Mouse (Mus musculus) lung, postnatal 0 days (tissue): ENCODE results near the gene Rgs2.

Experiments used
- CTCF ChIP-seq: IDR thresholded peaks from 2 replicates; pipeline ENCODE4 v1.5.1; 2016; ENCODE audit warnings: antibody characterized with exemption, mild to moderate bottlenecking
- EP300 ChIP-seq: IDR thresholded peaks from 2 replicates; pipeline ENCODE4 v1.6.1; 2016; ENCODE audit warnings: antibody characterized with exemption, mild to moderate bottlenecking, control low read depth

DNA sequence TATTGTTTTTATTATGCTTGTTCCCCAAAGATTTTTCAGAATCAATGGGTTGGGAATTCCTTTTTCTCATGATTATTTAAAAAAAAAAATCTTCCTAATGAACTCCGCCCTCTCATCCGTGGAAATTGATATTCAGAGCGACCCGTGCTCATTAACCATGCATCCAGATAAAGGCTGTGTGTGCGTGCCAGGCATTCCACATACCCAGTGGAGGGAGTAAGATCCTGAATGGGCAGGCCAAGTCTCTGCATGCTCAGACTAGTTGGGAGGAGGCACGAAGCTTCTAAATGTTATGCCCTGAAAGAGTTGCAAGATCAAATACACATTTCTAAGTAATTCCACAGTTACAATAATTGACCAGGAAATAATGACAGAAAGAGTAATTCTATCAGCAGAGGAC lies 26.5 kb upstream of the Rgs2 start:
- TF ChIP-seq CTCF (no peak), EP300 (no peak)
